Mouse (Mus musculus) thymus, adult 2 months (tissue): ENCODE data around the gene Mettl23.

ENCODE experiments used
- CTCF ChIP-seq: fragments of 200-500 bp; IDR thresholded peaks from 2 replicates; pipeline ENCODE4 v1.5.1; 2012; ENCODE audit warnings: mild to moderate bottlenecking, control low read depth, low read length, moderate library complexity, borderline replicate concordance; ENCODE audit not compliant: control insufficient read depth, poor library complexity, insufficient read depth; ENCODE audit errors: extremely low read depth
- POLR2A ChIP-seq: fragments of 200-500 bp; IDR thresholded peaks from 2 replicates; pipeline ENCODE4 v1.6.1; 2012; ENCODE audit warnings: mild to moderate bottlenecking, low read length, control low read depth, moderate library complexity; ENCODE audit not compliant: control insufficient read depth, poor library complexity, insufficient read depth; ENCODE audit errors: extremely low read depth

GRCm38 (mm10) chr11:116822215-116822614, 20.9 kb upstream of the Mettl23 start:
- no peak for TF ChIP-seq CTCF
- no peak for TF ChIP-seq POLR2A
